Mouse (Mus musculus): ENCODE results near the gene Wfdc8. TPM values are rescaled to one million over a fixed set of nuclear protein-coding genes. Genes with fewer than 3 reads are reported as not detected.
A peak's percentile ranks its signal among the peaks of the same experiment; 100 is the strongest.

Wfdc8 gene
- polyA plus RNA-seq, 1 experiment from 2014 or later, result not detected

- 55% methylated on average over 9 of the region's 9 CpGs for WGBS
- no peak overlapping the region for H3K27ac ChIP-seq (ENCODE audit: low read length)
- no peaks in the 10 kb centered on the region; the same call in 1 of the 2 replicates for H3K27me3 ChIP-seq (ENCODE audit: control insufficient read depth, insufficient read depth, low read depth, low read length)
These were observed 61.9 kb downstream of the Wfdc8 start for GRCm38 (mm10) chr2:164551502-164551901.

DNA sequence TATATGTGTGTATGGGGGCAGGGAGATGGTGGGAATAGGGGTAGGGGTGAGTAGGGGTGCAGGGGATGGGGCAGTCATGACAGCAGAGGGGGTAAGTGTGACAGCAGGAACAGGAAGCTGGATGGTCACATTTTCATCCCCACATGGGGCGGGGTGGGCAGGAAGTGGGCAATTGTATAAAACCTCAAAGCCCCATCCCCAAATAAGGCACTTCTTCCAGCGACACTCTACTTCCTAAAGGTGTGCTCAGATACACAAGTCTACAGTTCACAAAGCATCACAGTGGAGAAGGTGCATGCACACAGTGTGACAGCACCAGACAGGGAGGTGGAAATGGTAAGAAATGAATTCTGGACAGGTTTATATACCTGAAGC, 62.5 kb downstream of the Wfdc8 start:
- 63% methylated on average over 2 of the region's 2 CpGs for WGBS
- Histone ChIP-seq H3K4me2 (ENCODE audit: low read depth, low read length) (no peak overlapping the region), H3K4me1 (replicated peaks; ENCODE audit: control insufficient read depth, insufficient read depth, low read length) (peaks cover 12% of the 10 kb centered on the region; the same call in 1 of the 2 replicates), H3K9me3 (ENCODE audit: control insufficient read depth, low read length) (no peaks in the 10 kb centered on the region), H3K4me3 (ENCODE audit: low read length) (no peak overlapping the region), H3K27ac (ENCODE audit: low read length) (no peak overlapping the region), H3K36me3 (ENCODE audit: control insufficient read depth, insufficient read depth, low read length) (no peaks in the 10 kb centered on the region), H3K9ac (ENCODE audit: low read length) (no peak overlapping the region), H3K27me3 (ENCODE audit: control insufficient read depth, insufficient read depth, low read depth, low read length) (no peaks in the 10 kb centered on the region; the same call in 1 of the 2 replicates)
- ATAC-seq (ENCODE audit: low read depth), result no peak

More at GRCm38 (mm10) chr2:164551502-164551901, 61.9 kb downstream of the Wfdc8 start:
- Histone ChIP-seq H3K36me3 (ENCODE audit: control insufficient read depth, insufficient read depth, low read length) (no peaks in the 10 kb centered on the region), H3K9me3 (ENCODE audit: control insufficient read depth, low read length) (no peaks in the 10 kb centered on the region), H3K4me2 (ENCODE audit: low read depth, low read length) (no peak overlapping the region), H3K4me1 (replicated peaks; ENCODE audit: control insufficient read depth, insufficient read depth, low read length) (peaks cover 12% of the 10 kb centered on the region; the same call in 1 of the 2 replicates), H3K9ac (ENCODE audit: low read length) (no peak overlapping the region), H3K4me3 (ENCODE audit: low read length) (no peak overlapping the region)
- no peak for ATAC-seq (ENCODE audit: low read depth)

DNA sequence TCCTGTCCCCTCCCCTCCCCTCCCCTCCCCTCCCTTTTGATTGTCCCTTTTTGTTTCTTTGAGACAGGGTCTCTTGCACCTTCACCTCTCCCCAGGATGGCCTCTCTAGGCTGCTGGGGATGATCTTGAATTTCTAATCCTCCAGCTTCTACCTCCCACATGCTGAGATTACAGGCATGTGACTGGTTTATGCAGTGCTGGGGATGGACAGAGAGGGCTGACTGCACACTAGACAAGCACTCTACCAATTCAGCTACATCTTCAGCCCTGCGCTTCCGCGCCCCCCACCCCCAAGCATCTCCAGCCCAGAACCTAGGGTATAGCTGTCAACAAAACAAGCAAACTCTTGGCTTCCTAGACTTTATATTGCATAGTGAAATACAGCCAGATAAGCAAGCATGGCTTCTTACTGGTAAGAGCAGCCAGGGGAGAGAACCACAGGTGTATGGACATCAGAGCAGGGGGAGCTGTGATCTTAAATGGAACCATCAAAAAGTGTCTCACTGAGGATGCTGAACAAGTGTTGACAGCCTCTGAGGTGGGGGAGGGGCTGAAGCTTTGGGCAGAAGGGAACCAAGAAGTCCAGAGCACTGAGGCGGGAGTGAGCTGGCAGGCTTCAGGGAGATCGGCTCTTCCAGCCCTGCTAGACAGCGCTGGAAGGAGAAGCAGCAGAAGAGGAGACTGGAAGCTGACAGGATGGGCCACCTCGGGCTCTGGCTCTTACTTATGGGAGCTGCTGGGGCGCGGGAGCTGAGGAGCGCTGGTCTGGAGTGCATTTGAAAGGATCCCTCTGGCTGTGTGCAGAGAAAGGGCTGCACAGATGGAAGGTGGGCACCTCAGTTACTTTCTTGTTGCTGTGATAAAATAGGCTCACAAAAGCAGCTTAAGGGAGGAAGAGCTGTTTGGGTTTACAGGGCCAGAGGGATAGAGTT, 63.2 kb downstream of the Wfdc8 start:
- no peaks in the 10 kb centered on the region for H3K9me3 ChIP-seq (ENCODE audit: control insufficient read depth, low read length)
- no peaks in the 10 kb centered on the region; the same call in 1 of the 2 replicates for H3K27me3 ChIP-seq (ENCODE audit: control insufficient read depth, insufficient read depth, low read depth, low read length)
- H3K27ac ChIP-seq (ENCODE audit: low read length), result no peak overlapping the region; the same call in 1 of the 2 replicates
- H3K4me1 ChIP-seq (replicated peaks; ENCODE audit: control insufficient read depth, insufficient read depth, low read length), result peaks cover 12% of the 10 kb centered on the region; the same call in 1 of the 2 replicates
- H3K9ac ChIP-seq (ENCODE audit: low read length), result 0 out of 2 replicates have a peak overlapping the region, but pooled peaks have one; percentile 23
- H3K4me2 ChIP-seq (ENCODE audit: low read depth, low read length), result no peak overlapping the region
- no peak overlapping the region for H3K4me3 ChIP-seq (ENCODE audit: low read length)
- ATAC-seq (ENCODE audit: low read depth), result no peak
- H3K36me3 ChIP-seq (ENCODE audit: control insufficient read depth, insufficient read depth, low read length), result no peaks in the 10 kb centered on the region
- 26% methylated on average over 10 of the region's 10 CpGs for WGBS

DNA sequence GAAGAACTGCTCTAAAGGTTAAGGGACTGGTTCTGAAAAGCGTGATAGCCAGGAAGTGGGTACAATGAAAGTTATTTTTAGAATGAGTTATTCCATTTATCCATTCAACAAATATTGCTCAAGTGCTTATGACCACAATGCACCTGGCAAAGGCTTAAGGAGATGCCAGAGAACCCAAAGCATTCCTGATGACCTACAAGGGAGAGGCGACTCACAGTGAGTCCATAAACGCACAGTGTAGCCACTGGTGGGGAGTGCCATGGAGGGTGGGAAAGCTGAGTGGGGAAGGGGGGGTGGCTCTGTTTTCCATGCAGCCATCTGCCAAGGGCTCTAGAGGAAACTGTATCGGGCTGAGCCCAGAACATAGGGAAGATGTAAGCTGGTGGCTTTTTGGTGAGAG, 64.1 kb downstream of the Wfdc8 start:
- peaks cover 15% of the 10 kb centered on the region; the same call in 1 of the 2 replicates for H3K4me1 ChIP-seq (replicated peaks; ENCODE audit: control insufficient read depth, insufficient read depth, low read length)
- no peak overlapping the region for H3K4me3 ChIP-seq (ENCODE audit: low read length)
- peak overlapping the region; percentile 72 for H3K27ac ChIP-seq (ENCODE audit: low read length)
- WGBS, result 22% methylated on average over 4 of the region's 4 CpGs
- no peaks in the 10 kb centered on the region for H3K36me3 ChIP-seq (ENCODE audit: control insufficient read depth, insufficient read depth, low read length)
- H3K4me2 ChIP-seq (ENCODE audit: low read depth, low read length), result no peak overlapping the region
- H3K9ac ChIP-seq (ENCODE audit: low read length), result no peak overlapping the region
- no peaks in the 10 kb centered on the region; the same call in 1 of the 2 replicates for H3K27me3 ChIP-seq (ENCODE audit: control insufficient read depth, insufficient read depth, low read depth, low read length)
- peak; percentile 72; the same call in 1 of the 2 replicates for ATAC-seq (ENCODE audit: low read depth)
- no peaks in the 10 kb centered on the region for H3K9me3 ChIP-seq (ENCODE audit: control insufficient read depth, low read length)

Other genes with a start within 250 kb of the Wfdc8 start
- 1.8 and 2.8 TPM in 2 replicates for gene Slpi, start 224.5 kb downstream of the Wfdc8 start, polyA plus RNA-seq (2015; fragmentation: Nextera tagmentation; extraction: Ambion mirVana)
- gene Rbpjl, start 210.5 kb downstream of the Wfdc8 start, polyA plus RNA-seq (2015; fragmentation: Nextera tagmentation; extraction: Ambion mirVana), result 16.8 and 21.9 TPM in 2 replicates
- 46.8 and 54.9 TPM in 2 replicates for gene Matn4, start 208.5 kb downstream of the Wfdc8 start, polyA plus RNA-seq (2015; fragmentation: Nextera tagmentation; extraction: Ambion mirVana)
- gene Sdc4, start 169.7 kb downstream of the Wfdc8 start, polyA plus RNA-seq (2015; fragmentation: Nextera tagmentation; extraction: Ambion mirVana), result 226 and 247 TPM in 2 replicates
- 59.9 and 62.3 TPM in 2 replicates for gene Sys1, start 156.7 kb downstream of the Wfdc8 start, polyA plus RNA-seq (2015; fragmentation: Nextera tagmentation; extraction: Ambion mirVana)
- 7.9 and 15.2 TPM in 2 replicates for gene Gm20458, start 152.7 kb downstream of the Wfdc8 start, polyA plus RNA-seq (2015; fragmentation: Nextera tagmentation; extraction: Ambion mirVana)
- gene Trp53tg5, start 139.9 kb downstream of the Wfdc8 start, polyA plus RNA-seq (2015; fragmentation: Nextera tagmentation; extraction: Ambion mirVana), result not detected in 2 replicates
- 13.0 and 23.4 TPM in 2 replicates for gene Dbndd2, start 127.5 kb downstream of the Wfdc8 start, polyA plus RNA-seq (2015; fragmentation: Nextera tagmentation; extraction: Ambion mirVana)
- 62.0 and 63.2 TPM in 2 replicates for gene Pigt, start 116.1 kb downstream of the Wfdc8 start, polyA plus RNA-seq (2015; fragmentation: Nextera tagmentation; extraction: Ambion mirVana)
- gene Wfdc2, start 51.2 kb downstream of the Wfdc8 start, polyA plus RNA-seq (2015; fragmentation: Nextera tagmentation; extraction: Ambion mirVana), result 486 and 558 TPM in 2 replicates
- gene Spint3, start 40.2 kb downstream of the Wfdc8 start, polyA plus RNA-seq (2015; fragmentation: Nextera tagmentation; extraction: Ambion mirVana), result not detected in 2 replicates
- gene Wfdc6a, start 28.2 kb downstream of the Wfdc8 start, polyA plus RNA-seq (2015; fragmentation: Nextera tagmentation; extraction: Ambion mirVana), result 0.92 and 1.4 TPM in 2 replicates
- gene Eppin, start 20.0 kb downstream of the Wfdc8 start, polyA plus RNA-seq (2015; fragmentation: Nextera tagmentation; extraction: Ambion mirVana), result not detected in 2 replicates
- not detected in 2 replicates for gene Wfdc6b, start 104 bp downstream of the Wfdc8 start, polyA plus RNA-seq (2015; fragmentation: Nextera tagmentation; extraction: Ambion mirVana)
- not detected in 2 replicates for gene Wfdc16, start 25.2 kb upstream of the Wfdc8 start, polyA plus RNA-seq (2015; fragmentation: Nextera tagmentation; extraction: Ambion mirVana)
- gene Wfdc10, start 42.4 kb upstream of the Wfdc8 start, polyA plus RNA-seq (2015; fragmentation: Nextera tagmentation; extraction: Ambion mirVana), result 0.50 TPM in 1 of 2 replicates, not detected in the other
- gene Wfdc9, start 43.0 kb upstream of the Wfdc8 start, polyA plus RNA-seq (2015; fragmentation: Nextera tagmentation; extraction: Ambion mirVana), result not detected in 2 replicates
- gene Wfdc11, start 60.5 kb upstream of the Wfdc8 start, polyA plus RNA-seq (2015; fragmentation: Nextera tagmentation; extraction: Ambion mirVana), result not detected in 2 replicates
- 0.20 and 0.46 TPM in 2 replicates for gene Wfdc13, start 71.5 kb upstream of the Wfdc8 start, polyA plus RNA-seq (2015; fragmentation: Nextera tagmentation; extraction: Ambion mirVana)
- gene Spint4, start 84.9 kb upstream of the Wfdc8 start, polyA plus RNA-seq (2015; fragmentation: Nextera tagmentation; extraction: Ambion mirVana), result not detected in 2 replicates
- gene Spint5, start 101.7 kb upstream of the Wfdc8 start, polyA plus RNA-seq (2015; fragmentation: Nextera tagmentation; extraction: Ambion mirVana), result not detected in 2 replicates
- 2.0 and 2.9 TPM in 2 replicates for gene Wfdc3, start 132.3 kb upstream of the Wfdc8 start, polyA plus RNA-seq (2015; fragmentation: Nextera tagmentation; extraction: Ambion mirVana)
- 61.3 and 71.9 TPM in 2 replicates for gene Dnttip1, start 132.4 kb upstream of the Wfdc8 start, polyA plus RNA-seq (2015; fragmentation: Nextera tagmentation; extraction: Ambion mirVana)
- gene Ube2c, start 156.3 kb upstream of the Wfdc8 start, polyA plus RNA-seq (2015; fragmentation: Nextera tagmentation; extraction: Ambion mirVana), result 494 and 533 TPM in 2 replicates
- 27.9 and 94.5 TPM in 2 replicates for gene Tnnc2, start 166.3 kb upstream of the Wfdc8 start, polyA plus RNA-seq (2015; fragmentation: Nextera tagmentation; extraction: Ambion mirVana)
- 23.9 and 30.6 TPM in 2 replicates for gene Snx21, start 172.2 kb upstream of the Wfdc8 start, polyA plus RNA-seq (2015; fragmentation: Nextera tagmentation; extraction: Ambion mirVana)
- 21.9 and 24.5 TPM in 2 replicates for gene Acot8, start 191.3 kb upstream of the Wfdc8 start, polyA plus RNA-seq (2015; fragmentation: Nextera tagmentation; extraction: Ambion mirVana)
- 7.9 and 8.9 TPM in 2 replicates for gene Zswim3, start 191.5 kb upstream of the Wfdc8 start, polyA plus RNA-seq (2015; fragmentation: Nextera tagmentation; extraction: Ambion mirVana)
- gene Zswim1, start 209.1 kb upstream of the Wfdc8 start, polyA plus RNA-seq (2015; fragmentation: Nextera tagmentation; extraction: Ambion mirVana), result 16.6 and 16.9 TPM in 2 replicates
- not detected in 2 replicates for gene Spata25, start 214.9 kb upstream of the Wfdc8 start, polyA plus RNA-seq (2015; fragmentation: Nextera tagmentation; extraction: Ambion mirVana)
- gene Ctsa, start 219.2 kb upstream of the Wfdc8 start, polyA plus RNA-seq (2015; fragmentation: Nextera tagmentation; extraction: Ambion mirVana), result 156 and 161 TPM in 2 replicates
- 7.1 and 7.8 TPM in 2 replicates for gene Neurl2, start 219.8 kb upstream of the Wfdc8 start, polyA plus RNA-seq (2015; fragmentation: Nextera tagmentation; extraction: Ambion mirVana)
- gene Pltp, start 244.1 kb upstream of the Wfdc8 start, polyA plus RNA-seq (2015; fragmentation: Nextera tagmentation; extraction: Ambion mirVana), result 193 and 203 TPM in 2 replicates

Data from lung, embryonic 16.5 days (tissue).